Mouse (Mus musculus) stomach, postnatal 0 days (tissue): ENCODE measurements at regions not wholly inside any gene's neighbourhood (a gene's known extent, or its start where the extent isn't known, plus 50 kb on each side); places are given as distances from the start of the nearest gene placed in this dataset.

Experiments
- CTCF ChIP-seq: IDR thresholded peaks from 2 replicates; pipeline ENCODE4 v1.5.1; 2016; ENCODE audit warnings: antibody characterized with exemption, low read depth, mild to moderate bottlenecking, moderate library complexity
- EP300 ChIP-seq: optimal IDR thresholded peaks from 2 replicates; pipeline ENCODE3; 2016; ENCODE audit warnings: antibody characterized with exemption

GRCm38 (mm10) chr1:169086032-169086431, 445.2 kb downstream of the Nuf2 start:
- no peak for TF ChIP-seq CTCF
- TF ChIP-seq EP300, result no peak
